Mouse (Mus musculus) kidney, adult 2 months (tissue): ENCODE results near the gene Slc44a5. TPM values are rescaled to one million over a fixed set of nuclear protein-coding genes. Genes with fewer than 3 reads are reported as not detected.

Experiments used
- DNase-seq: peaks from one replicate; pipeline ENCODE4 v3.0.0; 2021
- H3K27ac ChIP-seq: fragments of 200-500 bp; 2 replicates; pipeline ENCODE4 v1.5.1; 2012; ENCODE audit warnings: low read depth, low read length, control low read depth, inconsistent platforms; ENCODE audit not compliant: insufficient read depth
- H3K27me3 ChIP-seq: fragments of 200-500 bp; replicated peaks from 2 replicates; pipeline ENCODE4 v1.6.1; 2012; ENCODE audit warnings: mild to moderate bottlenecking, moderate library complexity, low read length, inconsistent platforms; ENCODE audit not compliant: control insufficient read depth, insufficient read depth
- H3K36me3 ChIP-seq: fragments of 200-500 bp; 2 replicates; pipeline ENCODE4 v1.6.1; 2012; ENCODE audit warnings: mild to moderate bottlenecking, moderate library complexity, low read length, inconsistent platforms; ENCODE audit not compliant: control insufficient read depth, insufficient read depth
- H3K4me1 ChIP-seq: fragments of 200-500 bp; 2 replicates; pipeline ENCODE4 v1.6.1; 2011; ENCODE audit warnings: low read length; ENCODE audit not compliant: control insufficient read depth, insufficient read depth
- H3K4me3 ChIP-seq: fragments of 200-500 bp; 2 replicates; pipeline ENCODE4 v1.5.1; 2011; ENCODE audit warnings: mild to moderate bottlenecking, low read depth, low read length, control low read depth; ENCODE audit not compliant: insufficient read depth
- CTCF ChIP-seq: fragments of 200-500 bp; conservative IDR thresholded peaks from 2 replicates; pipeline ENCODE4 v1.5.1; 2011; ENCODE audit warnings: low read depth, mild to moderate bottlenecking, control low read depth, low read length, moderate library complexity, mixed read lengths; ENCODE audit not compliant: insufficient read depth, insufficient read length
- POLR2A ChIP-seq: fragments of 200-500 bp; IDR thresholded peaks from one replicate; pipeline ENCODE4 v1.6.1; 2011; ENCODE audit warnings: low read depth, low read length, control low read depth
- WGBS: fragments of 180-500 bp; shearing (Covaris S2); methylation state at CpG from one replicate; pipeline ENCODE4 v1.1.7; 2018; 5-methylcytosine and 5-hydroxymethylcytosine counted together
- polyA plus RNA-seq: library from polyadenylated mRNA; depleted of rRNA; stranded (reverse); fragments of >200 nt; gene quantifications from 2 replicates; pipeline ENCODE4 v1.2.3, GENCODE M21; 2012

The Slc44a5 gene
- polyA plus RNA-seq, 1 experiment = 0.03 TPM

GRCm38 (mm10) chr3:153957916-153958315 is 15.3 kb upstream of the Slc44a5 start:
- H3K36me3 ChIP-seq = no peaks in the 10 kb centered on the region
- no peak overlapping the region for H3K4me3 ChIP-seq
- H3K27ac ChIP-seq = peak overlapping the region; percentile 35; the same call in 1 of the 2 replicates
- 51% methylated on average over 5 of the region's 5 CpGs for WGBS
- DNase-seq = peak; percentile 43
- H3K27me3 ChIP-seq = no peaks in the 10 kb centered on the region
- TF ChIP-seq POLR2A = no peak
- no peak for TF ChIP-seq CTCF
- H3K4me1 ChIP-seq = peaks cover 3% of the 10 kb centered on the region; the same call in 1 of the 2 replicates

- no peak overlapping the region for H3K27ac ChIP-seq
- H3K27me3 ChIP-seq = no peaks in the 10 kb centered on the region
- DNase-seq = peak; percentile 66
- TF ChIP-seq POLR2A (no peak), CTCF (0 out of 2 replicates have a peak, but pooled peaks have one; percentile 21)
- no peak overlapping the region for H3K4me3 ChIP-seq
- H3K4me1 ChIP-seq = peaks cover 3% of the 10 kb centered on the region; the same call in 1 of the 2 replicates
- H3K36me3 ChIP-seq = no peaks in the 10 kb centered on the region
- 96% methylated on average over 1 of the region's 1 CpGs for WGBS
Observed at GRCm38 (mm10) chr3:153959035-153959730, 14.1 kb upstream of the Slc44a5 start.

GRCm38 (mm10) chr3:153959731-153960207 is 13.5 kb upstream of the Slc44a5 start:
- Histone ChIP-seq H3K27me3 (no peaks in the 10 kb centered on the region), H3K4me3 (no peak overlapping the region), H3K4me1 (peaks cover 3% of the 10 kb centered on the region; the same call in 1 of the 2 replicates), H3K27ac (no peak overlapping the region), H3K36me3 (no peaks in the 10 kb centered on the region)
- no peak for TF ChIP-seq POLR2A
- TF ChIP-seq CTCF = no peak
- DNase-seq = no peak
- 75% methylated on average over 9 of the region's 9 CpGs for WGBS

- no peak overlapping the region for H3K27ac ChIP-seq
- H3K36me3 ChIP-seq = no peaks in the 10 kb centered on the region
- no peak for DNase-seq
- H3K27me3 ChIP-seq = no peaks in the 10 kb centered on the region
- TF ChIP-seq POLR2A (no peak), CTCF (no peak)
- H3K4me3 ChIP-seq = no peak overlapping the region
- 40% methylated on average over 2 of the region's 2 CpGs for WGBS
- H3K4me1 ChIP-seq = peaks cover 3% of the 10 kb centered on the region; the same call in 1 of the 2 replicates
Observed at GRCm38 (mm10) chr3:153960884-153961283, 12.4 kb upstream of the Slc44a5 start.

GRCm38 (mm10) chr3:153961632-153962389 is 11.4 kb upstream of the Slc44a5 start:
- Histone ChIP-seq H3K4me1 (peaks cover 3% of the 10 kb centered on the region; the same call in 1 of the 2 replicates), H3K4me3 (no peak overlapping the region), H3K27ac (no peak overlapping the region), H3K36me3 (no peaks in the 10 kb centered on the region), H3K27me3 (no peaks in the 10 kb centered on the region)
- no peak for DNase-seq
- TF ChIP-seq POLR2A (no peak), CTCF (peak; percentile 64)
- WGBS = 58% methylated on average over 6 of the region's 6 CpGs

- TF ChIP-seq CTCF (no peak), POLR2A (no peak)
- Histone ChIP-seq H3K27me3 (no peaks in the 10 kb centered on the region), H3K27ac (no peak overlapping the region), H3K4me1 (no peaks in the 10 kb centered on the region), H3K36me3 (no peaks in the 10 kb centered on the region), H3K4me3 (no peak overlapping the region)
- DNase-seq = peak; percentile 59
- WGBS = 60% methylated on average over 5 of the region's 5 CpGs
Observed at GRCm38 (mm10) chr3:153967447-153967846, 5.8 kb upstream of the Slc44a5 start.

GRCm38 (mm10) chr3:153968549-153968948 is 4.7 kb upstream of the Slc44a5 start:
- H3K4me1 ChIP-seq = no peaks in the 10 kb centered on the region
- no peaks in the 10 kb centered on the region for H3K36me3 ChIP-seq
- no peak overlapping the region for H3K4me3 ChIP-seq
- no peaks in the 10 kb centered on the region for H3K27me3 ChIP-seq
- TF ChIP-seq POLR2A = no peak
- 0 out of 2 replicates have a peak, but pooled peaks have one; percentile 15 for TF ChIP-seq CTCF
- no peak overlapping the region for H3K27ac ChIP-seq
- 53% methylated on average over 4 of the region's 4 CpGs for WGBS
- DNase-seq = no peak
